Mouse (Mus musculus) T-helper 1 cell (primary cell): ENCODE measurements at regions not wholly inside any gene's neighbourhood (a gene's known extent, or its start where the extent isn't known, plus 50 kb on each side); places are given as distances from the start of the nearest gene placed in this dataset.

ENCODE experiments used
- in situ Hi-C: fragments of 300-600 bp; cut with MboI, MseI; formaldehyde crosslinking; loops from one replicate; pipeline ENCODE4 v1.15.1; 2025; ENCODE audit warnings: high pct_unique_total_duplicates

- in situ Hi-C loops = no loop called here
These were observed 279.8 kb downstream of the Icos start for GRCm38 (mm10) chr1:61257561-61257960.

- in situ Hi-C loops = no loop called here
These were observed 285.7 kb downstream of the Icos start for GRCm38 (mm10) chr1:61263466-61263865.

GRCm38 (mm10) chr1:61265706-61266127 lies 288.0 kb downstream of the Icos start:
- in situ Hi-C loops = no loop called here

- in situ Hi-C loops = no loop called here
These were observed 296.1 kb downstream of the Icos start for GRCm38 (mm10) chr1:61273843-61274242.

- in situ Hi-C loops = no loop called here
These were observed 296.5 kb downstream of the Icos start for GRCm38 (mm10) chr1:61274244-61274643.

GRCm38 (mm10) chr1:61277170-61277710 lies 299.5 kb downstream of the Icos start:
- in situ Hi-C loops = no loop called here

GRCm38 (mm10) chr1:61288185-61288584 lies 310.5 kb downstream of the Icos start:
- in situ Hi-C loops = no loop called here

- in situ Hi-C loops = no loop called here
These were observed 311.2 kb downstream of the Icos start for GRCm38 (mm10) chr1:61288946-61289345.

GRCm38 (mm10) chr1:61289552-61289951 lies 311.8 kb downstream of the Icos start:
- in situ Hi-C loops = no loop called here

GRCm38 (mm10) chr1:61293106-61293505 lies 315.4 kb downstream of the Icos start:
- in situ Hi-C loops = no loop called here

- in situ Hi-C loops = no loop called here
These were observed 317.5 kb downstream of the Icos start for GRCm38 (mm10) chr1:61295219-61295618.

GRCm38 (mm10) chr1:61296831-61297230 lies 319.1 kb downstream of the Icos start:
- in situ Hi-C loops = no loop called here

- in situ Hi-C loops = no loop called here
These were observed 319.6 kb downstream of the Icos start for GRCm38 (mm10) chr1:61297361-61297760.

GRCm38 (mm10) chr1:61298064-61298463 lies 320.3 kb downstream of the Icos start:
- in situ Hi-C loops = no loop called here

- in situ Hi-C loops = no loop called here
These were observed 321.1 kb downstream of the Icos start for GRCm38 (mm10) chr1:61298779-61299178.

- in situ Hi-C loops = loop anchor here (5.0 kb wide), 1 partner anchor 243 kb away; no protein-coding TSS in a partner anchor
These were observed 322.8 kb downstream of the Icos start for GRCm38 (mm10) chr1:61300491-61300890.

- in situ Hi-C loops = loop anchor here (5.0 kb wide), 1 partner anchor 244 kb away; no protein-coding TSS in a partner anchor
These were observed 323.6 kb downstream of the Icos start for GRCm38 (mm10) chr1:61301041-61302030.

- in situ Hi-C loops = loop anchor here (5.0 kb wide), 1 partner anchor 245 kb away; no protein-coding TSS in a partner anchor
These were observed 324.9 kb downstream of the Icos start for GRCm38 (mm10) chr1:61302570-61303071.

GRCm38 (mm10) chr1:61306296-61306695 lies 328.6 kb downstream of the Icos start:
- in situ Hi-C loops = no loop called here

GRCm38 (mm10) chr1:61309563-61309962 lies 329.1 kb upstream of the Pard3b start:
- in situ Hi-C loops = no loop called here

- in situ Hi-C loops = no loop called here
These were observed 328.4 kb upstream of the Pard3b start for GRCm38 (mm10) chr1:61310063-61310760.

GRCm38 (mm10) chr1:61310761-61311090 lies 327.9 kb upstream of the Pard3b start:
- in situ Hi-C loops = no loop called here
